ENCODE assay signal across 23 mouse cellular contexts in the genomic region with DNA sequence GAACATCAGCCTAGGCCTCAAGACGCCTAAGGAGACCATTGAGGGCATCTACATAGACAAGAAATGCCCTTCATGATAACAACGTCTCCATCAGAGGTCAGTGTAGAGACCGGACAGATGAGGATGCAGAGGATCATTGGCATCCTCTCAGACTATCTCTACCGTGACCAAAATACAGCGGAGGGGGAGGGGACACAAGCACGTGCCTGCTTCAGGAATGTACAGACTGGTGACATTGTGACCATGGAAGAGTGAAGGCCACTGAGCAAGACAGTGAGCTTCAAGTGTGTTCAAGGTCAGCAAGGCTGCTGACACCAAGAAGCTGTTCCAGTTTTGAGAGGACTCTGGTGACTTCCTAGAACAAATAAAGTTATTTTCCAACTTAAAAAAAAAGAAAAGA. TPM values are rescaled to one million over a fixed set of nuclear protein-coding genes. Genes with fewer than 3 reads are reported as not detected.
A peak's percentile ranks its signal among the peaks of the same experiment; 100 is the strongest.
DNase-seq lines count a peak whose midpoint lies in the region; ATAC-seq and TF ChIP-seq lines count a peak whose summit lies in the region.
"Had no signal": no experiment of that assay in that cellular context is flagged by ENCODE, and none has a peak within 500 bp of the region (broad histone marks: within the 10 kb centered on the region; RNA-seq: fewer than 3 reads in every experiment).

No protein-coding gene starts in this region.

- TF ChIP-seq RAD21 in CH12.LX (IDR thresholded peaks at IDR 0.05; ENCODE audit: low read depth, low read length): no peak

- no peak overlapping the region for H3K9ac ChIP-seq in heart, embryonic 11.5 days (ENCODE audit: low read depth, low read length)
- H3K9ac ChIP-seq in heart, embryonic 15.5 days: no peak overlapping the region
- no peak overlapping the region for H3K9ac ChIP-seq in CH12.LX (ENCODE audit: insufficient read depth, low read depth)
- no peak overlapping the region for H3K9ac ChIP-seq in forebrain, embryonic 11.5 days (ENCODE audit: low read length)
- H3K9ac ChIP-seq: hindbrain, embryonic 12.5 days had no signal

- TF ChIP-seq POLR2A in CH12.LX (IDR thresholded peaks at IDR 0.05; ENCODE audit: low read depth, low read length): no peak

- H3K79me2 ChIP-seq in CH12.LX (replicated peaks; ENCODE audit: control insufficient read depth, extremely low read depth, insufficient read depth, poor library complexity, severe bottlenecking): no peaks in the 10 kb centered on the region

- ATAC-seq in heart, embryonic 11.5 days (replicated peaks; ENCODE audit: insufficient number of reproducible peaks, low FRiP score, low TSS enrichment): 0 out of 2 replicates have a peak, but pooled peaks have one; percentile 50
- ATAC-seq in heart, embryonic 15.5 days (replicated peaks; ENCODE audit: insufficient number of reproducible peaks, insufficient read depth, low FRiP score, low read depth): no peak
- no peak for ATAC-seq in forebrain, embryonic 11.5 days (replicated peaks; ENCODE audit: low FRiP score)
- ATAC-seq: activated CD4-positive, CD25-positive, alpha-beta regulatory T cell, adult 4 months; forebrain, embryonic 14.5 days; hindbrain, embryonic 16.5 days; inflammation-experienced regulatory T-cells, adult 6 months; intestine, postnatal 0 days had no signal

- no peak for TF ChIP-seq EP300 in CH12.LX (IDR thresholded peaks at IDR 0.05; ENCODE audit: low read length)

- dilution Hi-C loops in CH12.LX (cut with MboI; ENCODE audit: extremely low pct_ligation_motif_present, extremely low pct_unique_long_range_greater_than_20kb, low sequenced_read_pairs): no loop called here

- H3K36me3 ChIP-seq in heart, embryonic 11.5 days (ENCODE audit: control insufficient read depth, insufficient read depth, low read length): no peaks in the 10 kb centered on the region
- H3K36me3 ChIP-seq in heart, embryonic 15.5 days: no peaks in the 10 kb centered on the region
- H3K36me3 ChIP-seq in CH12.LX (replicated peaks in 1 of 2; ENCODE audit: control insufficient read depth in 1 of 2, insufficient read depth in 1 of 2, low read length in 1 of 2): no peaks in the 10 kb centered on the region
- no peaks in the 10 kb centered on the region for H3K36me3 ChIP-seq in forebrain, embryonic 11.5 days (ENCODE audit: control insufficient read depth, insufficient read depth, low read length)
- H3K36me3 ChIP-seq: embryonic facial prominence, embryonic 10.5 days; hindbrain, embryonic 12.5 days had no signal

- WGBS in heart, embryonic 11.5 days (ENCODE audit: insufficient replicate concordance): 47% methylated on average over 6 of the region's 6 CpGs
- 54% methylated on average over 6 of the region's 6 CpGs for WGBS in heart, embryonic 15.5 days
- WGBS in forebrain, embryonic 11.5 days: 80% methylated on average over 6 of the region's 6 CpGs

- no peak overlapping the region for H3K4me3 ChIP-seq in heart, embryonic 11.5 days (ENCODE audit: low read depth, low read length)
- no peak overlapping the region for H3K4me3 ChIP-seq in heart, embryonic 15.5 days
- no peak overlapping the region for H3K4me3 ChIP-seq in CH12.LX (replicated peaks in 1 of 3; ENCODE audit: low read depth in 2 of 3, low read length in 2 of 3, poor library complexity in 1 of 3)
- no peak overlapping the region for H3K4me3 ChIP-seq in forebrain, embryonic 11.5 days (ENCODE audit: low read depth, low read length)
- H3K4me3 ChIP-seq: embryonic facial prominence, embryonic 10.5 days; gastrocnemius, adult 2 months; hindbrain, embryonic 12.5 days had no signal

- DNase-seq in heart, adult 9 months (ENCODE audit: low spot score in 2 of 2): no peak
- no peak for DNase-seq in heart, postnatal 25 days (ENCODE audit: low spot score)
- DNase-seq in CH12.LX (ENCODE audit: extremely low read depth): no peak
- DNase-seq in R1 (ENCODE audit: low read depth, low spot score): peak; percentile 43
- no peak for DNase-seq in forebrain, embryonic 11.5 days (ENCODE audit: low spot score)
- DNase-seq: adrenal gland, postnatal 25 days; cerebellum, adult 2 months; cerebellum, postnatal 10 days; gastrocnemius, adult 2 months; gastrocnemius, postnatal 25 days; kidney, adult 9 months had no signal

- peaks cover 7% of the 10 kb centered on the region for H3K27me3 ChIP-seq in heart, embryonic 11.5 days (ENCODE audit: control insufficient read depth, insufficient read depth, low read length)
- H3K27me3 ChIP-seq in heart, embryonic 15.5 days: no peaks in the 10 kb centered on the region
- peaks cover 4% of the 10 kb centered on the region for H3K27me3 ChIP-seq in CH12.LX (replicated peaks)
- peaks cover 3% of the 10 kb centered on the region; the same call in 1 of the 2 replicates for H3K27me3 ChIP-seq in forebrain, embryonic 11.5 days (ENCODE audit: control insufficient read depth, insufficient read depth, low read length)

- no peaks in the 10 kb centered on the region for H3K9me3 ChIP-seq in heart, embryonic 11.5 days (replicated peaks; ENCODE audit: control insufficient read depth, low read length)
- H3K9me3 ChIP-seq in heart, embryonic 15.5 days (replicated peaks): no peaks in the 10 kb centered on the region
- no peaks in the 10 kb centered on the region for H3K9me3 ChIP-seq in CH12.LX (replicated peaks; ENCODE audit: low read length)
- no peaks in the 10 kb centered on the region for H3K9me3 ChIP-seq in forebrain, embryonic 11.5 days (ENCODE audit: control insufficient read depth, low read length)
- H3K9me3 ChIP-seq: embryonic facial prominence, embryonic 10.5 days; G1E; hindbrain, embryonic 12.5 days had no signal

- in situ Hi-C loops in CH12.LX (cut with MboI; ENCODE audit: low pct_ligation_motif_present, low pct_unique_long_range_greater_than_20kb, low sequenced_read_pairs): loop anchor here (10.0 kb wide), 1 partner anchor 150 kb away; no protein-coding TSS in a partner anchor

- H3K4me2 ChIP-seq in heart, embryonic 11.5 days: no peak overlapping the region
- no peak overlapping the region for H3K4me2 ChIP-seq in heart, embryonic 15.5 days
- H3K4me2 ChIP-seq in CH12.LX (ENCODE audit: insufficient read depth, low read depth, poor library complexity, severe bottlenecking): no peak overlapping the region
- H3K4me2 ChIP-seq in forebrain, embryonic 11.5 days (ENCODE audit: low read depth, low read length, severe bottlenecking): no peak overlapping the region
- H3K4me2 ChIP-seq: hindbrain, embryonic 12.5 days had no signal

- no peak overlapping the region for H3K27ac ChIP-seq in heart, embryonic 11.5 days (ENCODE audit: low read depth, low read length)
- H3K27ac ChIP-seq in heart, embryonic 15.5 days: 0 out of 2 replicates have a peak overlapping the region, but pooled peaks have one; percentile 1
- H3K27ac ChIP-seq in CH12.LX (ENCODE audit: insufficient read depth, low read depth): no peak overlapping the region
- no peak overlapping the region for H3K27ac ChIP-seq in forebrain, embryonic 11.5 days (ENCODE audit: low read depth, low read length)
- H3K27ac ChIP-seq: embryonic facial prominence, embryonic 10.5 days; gastrocnemius, adult 2 months; hindbrain, embryonic 12.5 days; kidney, postnatal 0 days had no signal

- intact Hi-C loops in heart, postnatal 25 days (cut with DNase I): loop anchor here (5.0 kb wide), 1 partner anchor 167 kb away; no protein-coding TSS in a partner anchor

- no peak for TF ChIP-seq CTCF in CH12.LX (conservative IDR thresholded peaks at IDR 0.05 in 1 of 2, IDR thresholded peaks at IDR 0.05 in 1 of 2; ENCODE audit: low read depth in 2 of 2, low read length in 2 of 2)

- 0 out of 2 replicates have a peak, but pooled peaks cover 2% of the 10 kb centered on the region for H3K4me1 ChIP-seq in heart, embryonic 11.5 days (ENCODE audit: control insufficient read depth, insufficient read depth, low read length)
- peaks cover 7% of the 10 kb centered on the region; the same call in 1 of the 2 replicates for H3K4me1 ChIP-seq in heart, embryonic 15.5 days (replicated peaks)
- H3K4me1 ChIP-seq in CH12.LX (ENCODE audit: control insufficient read depth in 1 of 2, insufficient read depth in 2 of 2): peaks cover 3 to 14% of the 10 kb centered on the region in 2 experiments
- no peaks in the 10 kb centered on the region for H3K4me1 ChIP-seq in forebrain, embryonic 11.5 days (replicated peaks; ENCODE audit: control insufficient read depth, insufficient read depth, low read length)
- H3K4me1 ChIP-seq: hindbrain, embryonic 12.5 days had no signal

TF ChIP-seq in CH12.LX, 34 proteins besides CTCF, POLR2A, EP300 and RAD21:
- TF ChIP-seq BHLHE40 (IDR thresholded peaks at IDR 0.05; ENCODE audit: low read depth, low read length): peak; percentile 45
- no peak for TF ChIP-seq HCFC1 (IDR thresholded peaks at IDR 0.05; ENCODE audit: low read depth, low read length)

RNA-seq across cellular contexts. Expression of a gene that starts 7.2 kb away (rescaled TPM):
- polyA plus RNA-seq in heart, embryonic 11.5 days (2014; fragmentation: Nextera tagmentation; extraction: Ambion mirVana): 815 and 827 TPM in 2 replicates
- polyA plus RNA-seq in heart, embryonic 15.5 days (2015; fragmentation: Nextera tagmentation; extraction: Ambion mirVana): 743 and 952 TPM in 2 replicates
- 100 to 1,000 TPM; 385 to 513 TPM for total RNA-seq in heart, postnatal 25 days (2021)
- 0.97 and 1.1 TPM in 2 replicates for total RNA-seq in CH12.LX (2012; rRNA removed)
- total RNA-seq in CH12.LX (2014; rRNA removed): 1.7 and 2.6 TPM in 2 replicates
- polyA plus RNA-seq in CH12.LX (2012; ENCODE audit: insufficient read length, low read depth): 3.6 and 3.8 TPM in 2 replicates
- polyA plus RNA-seq in forebrain, embryonic 11.5 days (2014; fragmentation: Nextera tagmentation; extraction: Ambion mirVana): 11.4 and 11.8 TPM in 2 replicates
- total RNA-seq: G1E; granulocyte monocyte progenitor cell, adult 5-6 weeks had no signal
- polyA plus RNA-seq: activated CD4-positive, CD25-positive, alpha-beta regulatory T cell, adult 4 months; G1E had no signal

RNA-seq across cellular contexts. Expression of a gene that starts 39.5 kb away (rescaled TPM):
- polyA plus RNA-seq in heart, embryonic 11.5 days (2014; fragmentation: Nextera tagmentation; extraction: Ambion mirVana): 103 and 108 TPM in 2 replicates
- 150 and 166 TPM in 2 replicates for polyA plus RNA-seq in heart, embryonic 15.5 days (2015; fragmentation: Nextera tagmentation; extraction: Ambion mirVana)
- 100 to 1,000 TPM; 285 to 296 TPM for total RNA-seq in heart, postnatal 25 days (2021)
- total RNA-seq in CH12.LX (2012; rRNA removed) (77.3 and 89.2 TPM in 2 replicates), CH12.LX (2014; rRNA removed) (46.4 and 55.3 TPM in 2 replicates)
- 233 and 239 TPM in 2 replicates for polyA plus RNA-seq in CH12.LX (2012; ENCODE audit: insufficient read length, low read depth)
- 147 and 161 TPM in 2 replicates for polyA plus RNA-seq in forebrain, embryonic 11.5 days (2014; fragmentation: Nextera tagmentation; extraction: Ambion mirVana)

Comparison
In these comparisons a context has a peak if more than half of its experiments do, and no peak if none do; other contexts are left out.
1. RNA of a gene that starts 7.2 kb away (polyA plus RNA-seq): 743 to 952 TPM in heart, embryonic 15.5 days and 815 to 827 TPM in heart, embryonic 11.5 days; 11.4 to 11.8 TPM in forebrain, embryonic 11.5 days and 3.6 to 3.8 TPM in CH12.LX; every median in the first group is over 10 times any median in the second.